Mouse (Mus musculus): ENCODE measurements at regions not wholly inside any gene's neighbourhood (a gene's known extent, or its start where the extent isn't known, plus 50 kb on each side); places are given as distances from the start of the nearest gene placed in this dataset.

GRCm38 (mm10) chr4:89363150-89363683 is 52.4 kb upstream of the Cdkn2b start:
- Histone ChIP-seq H3K4me2 (ENCODE audit: low read depth, low read length) (no peak overlapping the region), H3K36me3 (ENCODE audit: control insufficient read depth, insufficient read depth) (no peaks in the 10 kb centered on the region), H3K4me1 (ENCODE audit: control insufficient read depth, insufficient read depth, low read length) (0 out of 2 replicates have a peak, but pooled peaks cover 5% of the 10 kb centered on the region), H3K9me3 (replicated peaks; ENCODE audit: control insufficient read depth, low read length) (no peaks in the 10 kb centered on the region), H3K27ac (ENCODE audit: low read length) (no peak overlapping the region), H3K27me3 (ENCODE audit: control insufficient read depth, insufficient read depth, low read length) (no peaks in the 10 kb centered on the region), H3K9ac (ENCODE audit: low read length) (no peak overlapping the region), H3K4me3 (ENCODE audit: low read length) (no peak overlapping the region)
- WGBS: 69% methylated on average over 2 of the region's 2 CpGs
- ATAC-seq (replicated peaks; ENCODE audit: extremely low read depth, insufficient read depth, low FRiP score): no peak

GRCm38 (mm10) chr4:89362650-89363049 is 51.8 kb upstream of the Cdkn2b start:
- no peak for ATAC-seq (replicated peaks; ENCODE audit: extremely low read depth, insufficient read depth, low FRiP score)
- H3K4me3 ChIP-seq (ENCODE audit: low read length): no peak overlapping the region
- H3K27ac ChIP-seq (ENCODE audit: low read length): no peak overlapping the region
- H3K9me3 ChIP-seq (replicated peaks; ENCODE audit: control insufficient read depth, low read length): no peaks in the 10 kb centered on the region
- H3K4me1 ChIP-seq (ENCODE audit: control insufficient read depth, insufficient read depth, low read length): 0 out of 2 replicates have a peak, but pooled peaks cover 5% of the 10 kb centered on the region
- no peak overlapping the region for H3K4me2 ChIP-seq (ENCODE audit: low read depth, low read length)
- WGBS: 49% methylated on average over 3 of the region's 3 CpGs
- no peaks in the 10 kb centered on the region for H3K36me3 ChIP-seq (ENCODE audit: control insufficient read depth, insufficient read depth)
- H3K9ac ChIP-seq (ENCODE audit: low read length): no peak overlapping the region
- H3K27me3 ChIP-seq (ENCODE audit: control insufficient read depth, insufficient read depth, low read length): no peaks in the 10 kb centered on the region

- no peaks in the 10 kb centered on the region for H3K27me3 ChIP-seq (ENCODE audit: control insufficient read depth, insufficient read depth, low read length)
- no peak overlapping the region for H3K9ac ChIP-seq (ENCODE audit: low read length)
- no peak overlapping the region for H3K4me3 ChIP-seq (ENCODE audit: low read length)
- H3K36me3 ChIP-seq (ENCODE audit: control insufficient read depth, insufficient read depth): no peaks in the 10 kb centered on the region
- 91% methylated on average over 7 of the region's 7 CpGs for WGBS
- no peaks in the 10 kb centered on the region for H3K4me1 ChIP-seq (ENCODE audit: control insufficient read depth, insufficient read depth, low read length)
- no peak overlapping the region for H3K4me2 ChIP-seq (ENCODE audit: low read depth, low read length)
- ATAC-seq (replicated peaks; ENCODE audit: extremely low read depth, insufficient read depth, low FRiP score): no peak
- H3K9me3 ChIP-seq (replicated peaks; ENCODE audit: control insufficient read depth, low read length): no peaks in the 10 kb centered on the region
- no peak overlapping the region for H3K27ac ChIP-seq (ENCODE audit: low read length)
Measured at GRCm38 (mm10) chr4:89361316-89361715, 50.5 kb upstream of the Cdkn2b start.

All from heart, embryonic 16.5 days (tissue).